Mouse (Mus musculus) erythroblast, embryonic 14.5 days (primary cell): ENCODE measurements around the gene Parp16. TPM values are rescaled to one million over a fixed set of nuclear protein-coding genes. Genes with fewer than 3 reads are reported as not detected.
"Not testable (repeated sequence)": the region's sequence is repeated elsewhere in the genome, so short reads cannot be mapped to it uniquely, and the experiment has no call there.

Source experiments
- H3K27me3 ChIP-seq: 2 replicates; pipeline ENCODE4 v1.6.1; 2012; ENCODE audit warnings: inconsistent platforms; ENCODE audit not compliant: control insufficient read depth
- H3K36me3 ChIP-seq: 2 replicates; pipeline ENCODE4 v1.6.1; 2012; ENCODE audit warnings: mild to moderate bottlenecking, inconsistent platforms; ENCODE audit not compliant: control insufficient read depth
- H3K4me1 ChIP-seq: 2 replicates; pipeline ENCODE4 v1.6.1; 2012; ENCODE audit warnings: inconsistent platforms; ENCODE audit not compliant: control insufficient read depth
- H3K4me3 ChIP-seq: replicated peaks from 2 replicates; pipeline ENCODE3; 2012; ENCODE audit warnings: moderate library complexity, mild to moderate bottlenecking, inconsistent platforms
- H3K9me3 ChIP-seq: 2 replicates; pipeline ENCODE4 v1.6.1; 2012; ENCODE audit warnings: low read length, inconsistent platforms, mixed read lengths; ENCODE audit not compliant: control insufficient read depth
- GATA1 ChIP-seq: IDR thresholded peaks from 2 replicates; pipeline ENCODE4 v1.6.1; 2012; ENCODE audit warnings: low read length, inconsistent platforms, mixed read lengths
- TAL1 ChIP-seq: IDR thresholded peaks from 3 replicates; pipeline ENCODE4 v1.6.1; 2012; ENCODE audit warnings: low read length, inconsistent platforms, mixed read lengths
- polyA plus RNA-seq: library from polyadenylated mRNA; stranded (reverse); fragments of >175 nt; gene quantifications from 2 replicates; pipeline ENCODE4 v1.2.3, GENCODE M21; 2012

Gene Parp16
- polyA plus RNA-seq, 1 experiment = 3.0 TPM

DNA sequence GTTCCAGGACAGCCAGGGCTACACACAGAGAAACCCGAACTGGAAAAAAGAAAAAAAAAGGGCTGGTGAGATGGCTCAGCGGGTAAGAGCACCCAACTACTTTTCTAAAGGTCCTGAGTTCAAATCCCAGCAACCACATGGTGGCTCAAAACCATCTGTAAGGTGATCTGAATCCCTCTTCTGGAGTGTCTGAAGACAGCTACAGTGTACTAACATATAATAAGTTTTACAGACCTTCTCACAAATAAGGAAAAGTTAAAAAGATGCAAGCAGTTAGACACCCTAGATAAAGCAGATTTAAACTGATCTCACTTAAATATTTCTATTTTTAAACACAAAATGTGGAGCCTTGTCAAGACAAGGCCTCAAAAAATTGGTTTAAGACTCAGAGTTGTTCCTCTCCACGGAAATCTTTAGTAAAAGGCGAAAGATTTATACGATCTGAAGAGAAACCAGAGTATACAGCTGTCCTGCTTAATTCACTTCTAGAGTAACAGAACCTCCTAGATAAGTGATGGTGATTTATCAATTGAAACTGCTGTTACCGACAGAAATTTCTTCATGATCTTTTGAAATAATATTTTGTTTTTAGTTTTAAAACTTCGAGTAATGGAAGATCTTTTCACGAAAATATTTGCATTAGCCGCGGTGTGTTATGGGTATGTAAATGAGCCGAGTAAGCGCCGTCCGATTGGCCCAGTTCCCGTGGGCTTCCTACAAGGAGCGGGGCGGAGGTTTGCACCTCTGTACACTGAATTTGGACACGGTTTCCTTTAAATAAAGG, 6.4 kb downstream of the Parp16 start:
- Histone ChIP-seq H3K4me1 (peaks cover 55% of the 10 kb centered on the region), H3K36me3 (no peaks in the 10 kb centered on the region), H3K27me3 (no peaks in the 10 kb centered on the region), H3K4me3 (peak overlapping the region; percentile 69), H3K9me3 (no peaks in the 10 kb centered on the region)
- no peak for TF ChIP-seq TAL1
- no peak for TF ChIP-seq GATA1

GRCm38 (mm10) chr9:65202165-65202754, 7.1 kb downstream of the Parp16 start:
- TF ChIP-seq TAL1 (no peak), GATA1 (no peak)
- Histone ChIP-seq H3K9me3 (no peaks in the 10 kb centered on the region), H3K4me1 (peaks cover 49% of the 10 kb centered on the region), H3K36me3 (no peaks in the 10 kb centered on the region), H3K27me3 (no peaks in the 10 kb centered on the region), H3K4me3 (peak overlapping the region; percentile 69)

DNA sequence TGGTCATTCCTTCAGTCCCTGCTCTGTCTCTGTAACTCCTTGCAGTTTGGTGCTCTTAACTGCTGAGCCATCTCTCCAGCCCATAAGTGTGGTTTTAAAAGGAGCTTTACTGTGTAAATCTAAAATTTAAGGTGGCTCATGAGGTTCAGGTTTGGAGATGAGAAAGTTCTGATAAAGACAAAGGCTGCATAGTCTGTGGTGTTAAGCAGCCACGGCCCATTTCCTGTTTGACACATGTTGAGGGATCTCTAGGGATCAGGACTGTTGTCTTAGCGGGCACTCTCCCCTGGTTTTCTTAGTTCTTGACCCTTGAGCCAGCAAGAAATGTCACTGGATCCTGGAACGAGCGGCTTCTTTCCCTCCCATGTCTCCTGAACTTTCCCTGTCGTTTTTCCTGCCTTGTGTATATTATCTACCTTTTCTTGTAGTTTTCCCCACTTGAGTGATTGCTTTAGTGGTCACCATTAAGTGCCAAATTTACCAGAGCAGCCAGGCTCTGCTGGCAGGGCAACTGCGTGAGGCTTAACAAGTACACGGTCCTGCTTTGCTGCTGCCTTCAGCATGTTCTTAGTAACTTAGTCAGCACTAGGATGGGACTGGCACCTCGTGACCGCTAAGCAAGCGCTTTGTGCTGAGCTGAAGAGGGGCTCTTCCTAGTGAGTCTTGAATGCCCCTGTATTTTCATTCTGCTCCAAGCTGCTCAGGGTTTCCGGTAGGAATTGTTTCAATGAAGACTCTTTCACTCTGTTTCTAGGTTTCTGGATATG, 10.1 kb downstream of the Parp16 start:
- Histone ChIP-seq H3K36me3 (no peaks in the 10 kb centered on the region), H3K4me3 (no peak overlapping the region), H3K27me3 (no peaks in the 10 kb centered on the region), H3K9me3 (peaks cover 3% of the 10 kb centered on the region; the same call in 1 of the 2 replicates), H3K4me1 (peaks cover 25% of the 10 kb centered on the region)
- TF ChIP-seq GATA1 (no peak), TAL1 (no peak)

DNA sequence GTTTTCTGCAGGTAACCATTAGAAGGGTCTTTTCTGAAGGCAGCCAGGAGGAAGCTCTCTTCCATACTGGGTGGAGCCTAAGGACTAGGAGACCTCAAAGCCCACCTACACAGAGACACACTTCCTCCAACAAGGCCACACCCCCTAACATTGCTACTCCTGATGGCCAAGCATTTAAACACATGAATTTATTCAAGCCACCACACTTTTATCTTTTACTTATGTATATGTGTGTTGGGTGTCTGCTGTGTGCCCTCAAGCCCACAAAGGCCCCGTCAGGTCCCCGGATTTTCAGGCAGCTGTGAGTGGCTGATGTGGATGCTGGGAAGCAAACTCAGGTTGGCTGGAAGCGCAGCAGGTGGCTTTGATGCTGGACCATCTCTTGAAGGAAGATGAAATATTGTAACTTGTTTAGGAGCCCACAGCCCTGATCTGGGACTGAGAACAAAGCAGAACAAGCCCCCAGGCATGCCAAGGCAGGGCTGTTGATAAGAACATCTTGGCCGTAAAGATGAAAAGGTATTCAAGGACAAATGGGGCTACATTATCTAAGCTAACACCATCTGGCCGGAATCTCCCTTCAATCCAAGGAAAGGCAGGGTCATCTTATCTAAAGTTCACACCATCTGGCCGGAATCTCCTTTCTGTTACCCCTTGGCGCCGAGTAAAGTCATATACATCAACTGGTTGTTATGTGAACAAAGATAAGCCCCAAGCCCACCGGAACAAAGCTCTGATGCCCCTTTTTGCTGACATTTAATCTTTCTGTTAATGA, 12.1 kb downstream of the Parp16 start:
- not testable (repeated sequence) for H3K27me3 ChIP-seq, H3K36me3 ChIP-seq, H3K9me3 ChIP-seq, H3K4me1 ChIP-seq, H3K4me3 ChIP-seq

GRCm38 (mm10) chr9:65208293-65209179, 13.4 kb downstream of the Parp16 start:
- Histone ChIP-seq H3K27me3 (no peaks in the 10 kb centered on the region), H3K4me3 (no peak overlapping the region), H3K9me3 (peaks cover 7% of the 10 kb centered on the region; the same call in 1 of the 2 replicates), H3K4me1 (peaks cover 8% of the 10 kb centered on the region), H3K36me3 (no peaks in the 10 kb centered on the region)
- no peak for TF ChIP-seq TAL1
- TF ChIP-seq GATA1 = no peak

DNA sequence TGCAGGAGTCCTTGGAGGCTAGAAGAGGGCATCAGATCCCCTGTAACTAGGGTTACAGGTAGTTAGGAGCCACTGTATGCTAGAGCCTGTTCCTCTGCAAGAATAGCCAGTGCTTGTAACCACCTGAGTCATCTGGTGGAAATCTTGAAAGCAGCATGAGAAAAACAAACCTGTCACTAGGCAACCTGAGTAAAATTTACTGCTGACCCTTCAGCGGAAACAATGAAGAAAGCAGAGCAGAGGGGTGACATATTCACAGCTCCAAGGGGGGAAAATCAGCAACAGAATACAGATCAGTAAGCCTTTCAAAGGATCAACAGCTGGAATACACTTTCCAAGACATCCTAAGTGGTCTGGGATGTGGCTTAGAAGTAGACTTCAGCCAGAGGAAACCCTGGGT, 16.4 kb downstream of the Parp16 start:
- no peak overlapping the region for H3K4me3 ChIP-seq
- TF ChIP-seq GATA1 (no peak), TAL1 (no peak)
- H3K9me3 ChIP-seq = peaks cover 8% of the 10 kb centered on the region; the same call in 1 of the 2 replicates
- peaks cover 32% of the 10 kb centered on the region for H3K4me1 ChIP-seq
- no peaks in the 10 kb centered on the region for H3K27me3 ChIP-seq
- H3K36me3 ChIP-seq = no peaks in the 10 kb centered on the region; the same call in 1 of the 2 replicates

DNA sequence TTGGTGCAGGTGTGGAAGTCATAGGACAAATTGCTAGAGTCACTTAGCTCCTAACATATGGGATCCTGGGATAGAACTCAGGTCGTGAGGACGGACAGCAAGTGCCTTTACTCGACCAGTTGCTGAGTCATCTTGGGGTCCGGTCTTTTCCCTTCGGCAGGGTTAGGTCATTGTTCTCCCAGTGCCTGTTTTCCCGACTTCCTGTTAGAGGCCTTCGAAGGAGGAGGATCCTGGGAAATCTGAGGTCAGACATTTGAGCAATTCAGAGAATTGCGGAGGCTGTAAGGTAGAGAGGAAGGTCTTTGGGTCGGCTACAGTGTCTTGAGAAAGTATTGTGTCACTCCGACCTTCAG, 19.2 kb downstream of the Parp16 start:
- Histone ChIP-seq H3K27me3 (no peaks in the 10 kb centered on the region), H3K36me3 (peaks cover 23% of the 10 kb centered on the region), H3K4me1 (peaks cover 55% of the 10 kb centered on the region), H3K9me3 (peaks cover 6% of the 10 kb centered on the region; the same call in 1 of the 2 replicates), H3K4me3 (peak overlapping the region; percentile 79)
- TF ChIP-seq TAL1 (no peak), GATA1 (no peak)
